Mouse (Mus musculus): Measurements from ENCODE around the gene Ice1. TPM values are rescaled to one million over a fixed set of nuclear protein-coding genes. Genes with fewer than 3 reads are reported as not detected.

Gene Ice1
- total and polyA plus RNA-seq, 2 experiments from 2014 or later, result 25.4 to 77.4 TPM

- DNase-seq (ENCODE audit: low spot score), result no peak
- Histone ChIP-seq H3K4me3 (ENCODE audit: low read depth, low read length) (no peak overlapping the region), H3K27me3 (ENCODE audit: insufficient read depth, low read length) (no peaks in the 10 kb centered on the region), H3K4me1 (ENCODE audit: insufficient read depth, low read length) (no peaks in the 10 kb centered on the region), H3K27ac (ENCODE audit: low read depth, low read length) (no peak overlapping the region), H3K9me3 (ENCODE audit: low read length) (no peaks in the 10 kb centered on the region), H3K4me2 (ENCODE audit: low read depth, low read length, poor library complexity, severe bottlenecking) (no peak overlapping the region), H3K9ac (replicated peaks; ENCODE audit: low read length, poor library complexity, severe bottlenecking) (no peak overlapping the region), H3K36me3 (ENCODE audit: insufficient read depth, low read length) (no peaks in the 10 kb centered on the region)
- TF ChIP-seq CTCF (IDR thresholded peaks at IDR 0.05), result no peak
- WGBS, result 82% methylated on average over 12 of the region's 12 CpGs
- no peak for ATAC-seq (ENCODE audit: low FRiP score)
Observed at GRCm38 (mm10) chr13:70655570-70655969, 18.1 kb upstream of the Ice1 start.

DNA sequence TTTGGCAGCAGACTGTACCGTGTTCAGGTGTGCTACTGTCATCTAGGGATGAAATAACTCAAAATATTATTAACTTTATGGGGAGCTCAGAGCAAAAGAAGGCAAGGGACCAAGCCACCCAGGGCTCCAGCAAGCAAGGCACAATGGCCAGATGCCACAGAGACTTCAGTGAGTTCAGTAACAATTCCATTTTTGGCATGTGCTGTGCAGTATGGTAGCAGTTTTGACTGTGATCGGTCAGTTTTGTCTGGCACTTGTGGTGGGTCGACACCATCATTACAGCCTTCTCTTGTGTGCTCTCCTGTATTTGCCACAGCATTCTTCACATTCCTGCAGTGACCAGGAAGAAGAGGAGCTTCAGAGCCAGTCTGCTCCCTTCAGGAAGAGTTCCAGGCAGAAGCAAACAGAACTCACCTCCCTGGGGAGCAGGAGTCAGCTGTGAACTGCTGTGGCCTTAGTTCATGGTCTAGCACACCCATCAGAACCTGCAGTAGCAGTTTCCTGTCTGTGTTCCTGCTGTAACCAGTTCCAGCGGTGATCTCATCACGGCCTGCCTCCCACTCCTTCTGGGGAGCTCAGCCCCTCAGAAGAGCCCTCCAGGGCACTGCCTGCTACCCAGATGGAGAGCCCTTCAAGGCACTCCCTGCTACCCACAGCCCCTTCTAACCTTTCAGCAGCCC, 16.8 kb upstream of the Ice1 start:
- no peak overlapping the region for H3K9ac ChIP-seq (replicated peaks; ENCODE audit: low read length, poor library complexity, severe bottlenecking)
- H3K4me3 ChIP-seq (ENCODE audit: low read depth, low read length), result no peak overlapping the region
- H3K4me2 ChIP-seq (ENCODE audit: low read depth, low read length, poor library complexity, severe bottlenecking), result no peak overlapping the region
- DNase-seq (ENCODE audit: low spot score), result no peak
- 72% methylated on average over 5 of the region's 5 CpGs for WGBS
- H3K4me1 ChIP-seq (ENCODE audit: insufficient read depth, low read length), result no peaks in the 10 kb centered on the region
- H3K27me3 ChIP-seq (ENCODE audit: insufficient read depth, low read length), result no peaks in the 10 kb centered on the region
- H3K27ac ChIP-seq (ENCODE audit: low read depth, low read length), result no peak overlapping the region
- no peak for TF ChIP-seq CTCF (IDR thresholded peaks at IDR 0.05)
- ATAC-seq (ENCODE audit: low FRiP score), result no peak
- no peaks in the 10 kb centered on the region for H3K36me3 ChIP-seq (ENCODE audit: insufficient read depth, low read length)
- H3K9me3 ChIP-seq (ENCODE audit: low read length), result no peaks in the 10 kb centered on the region

DNA sequence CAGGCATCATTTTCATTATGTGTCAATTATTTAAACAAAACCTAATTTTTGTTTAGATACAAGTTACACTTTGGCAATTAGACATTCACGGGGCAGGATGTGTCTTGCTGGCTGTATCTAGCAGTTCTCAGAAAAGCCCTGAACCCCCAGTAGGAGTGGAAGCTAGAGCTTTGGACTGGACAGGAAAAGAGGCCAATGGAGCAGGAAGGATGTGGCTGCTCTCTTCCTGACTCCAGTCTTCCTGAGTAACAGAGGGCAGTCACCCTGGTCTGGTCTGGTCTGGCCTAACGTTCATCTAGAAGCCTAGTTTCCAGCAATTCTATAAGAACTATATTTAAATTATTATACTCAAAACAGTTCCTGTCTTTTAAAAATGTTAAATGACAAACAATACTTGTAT, 16.0 kb upstream of the Ice1 start:
- TF ChIP-seq CTCF (IDR thresholded peaks at IDR 0.05), result no peak
- Histone ChIP-seq H3K9me3 (ENCODE audit: low read length) (no peaks in the 10 kb centered on the region), H3K4me2 (ENCODE audit: low read depth, low read length, poor library complexity, severe bottlenecking) (no peak overlapping the region), H3K36me3 (ENCODE audit: insufficient read depth, low read length) (no peaks in the 10 kb centered on the region), H3K27me3 (ENCODE audit: insufficient read depth, low read length) (no peaks in the 10 kb centered on the region), H3K9ac (replicated peaks; ENCODE audit: low read length, poor library complexity, severe bottlenecking) (no peak overlapping the region), H3K4me1 (ENCODE audit: insufficient read depth, low read length) (no peaks in the 10 kb centered on the region), H3K27ac (ENCODE audit: low read depth, low read length) (no peak overlapping the region), H3K4me3 (ENCODE audit: low read depth, low read length) (no peak overlapping the region)
- 88% methylated on average over 2 of the region's 2 CpGs for WGBS
- no peak for ATAC-seq (ENCODE audit: low FRiP score)
- DNase-seq (ENCODE audit: low spot score), result no peak

GRCm38 (mm10) chr13:70650011-70650436, 12.6 kb upstream of the Ice1 start:
- ATAC-seq (ENCODE audit: low FRiP score) (no peak), DNase-seq (ENCODE audit: low spot score) (no peak)
- no peak overlapping the region for H3K27ac ChIP-seq (ENCODE audit: low read depth, low read length)
- 79% methylated on average over 3 of the region's 3 CpGs for WGBS
- TF ChIP-seq CTCF (IDR thresholded peaks at IDR 0.05), result no peak
- H3K4me1 ChIP-seq (ENCODE audit: insufficient read depth, low read length), result no peaks in the 10 kb centered on the region
- H3K27me3 ChIP-seq (ENCODE audit: insufficient read depth, low read length), result no peaks in the 10 kb centered on the region
- H3K4me2 ChIP-seq (ENCODE audit: low read depth, low read length, poor library complexity, severe bottlenecking), result no peak overlapping the region
- H3K4me3 ChIP-seq (ENCODE audit: low read depth, low read length), result no peak overlapping the region
- no peaks in the 10 kb centered on the region for H3K36me3 ChIP-seq (ENCODE audit: insufficient read depth, low read length)
- no peak overlapping the region for H3K9ac ChIP-seq (replicated peaks; ENCODE audit: low read length, poor library complexity, severe bottlenecking)
- no peaks in the 10 kb centered on the region for H3K9me3 ChIP-seq (ENCODE audit: low read length)

- Histone ChIP-seq H3K36me3 (ENCODE audit: insufficient read depth, low read length) (no peaks in the 10 kb centered on the region), H3K27me3 (ENCODE audit: insufficient read depth, low read length) (no peaks in the 10 kb centered on the region), H3K4me1 (ENCODE audit: insufficient read depth, low read length) (no peaks in the 10 kb centered on the region), H3K9me3 (ENCODE audit: low read length) (no peaks in the 10 kb centered on the region), H3K9ac (replicated peaks; ENCODE audit: low read length, poor library complexity, severe bottlenecking) (no peak overlapping the region), H3K4me2 (ENCODE audit: low read depth, low read length, poor library complexity, severe bottlenecking) (no peak overlapping the region), H3K27ac (ENCODE audit: low read depth, low read length) (no peak overlapping the region), H3K4me3 (ENCODE audit: low read depth, low read length) (no peak overlapping the region)
- WGBS, result 64% methylated on average over 10 of the region's 10 CpGs
- TF ChIP-seq CTCF (IDR thresholded peaks at IDR 0.05), result no peak
- no peak for ATAC-seq (ENCODE audit: low FRiP score)
- peak; percentile 23 for DNase-seq (ENCODE audit: low spot score)
Observed at GRCm38 (mm10) chr13:70645968-70646505, 8.6 kb upstream of the Ice1 start.

DNA sequence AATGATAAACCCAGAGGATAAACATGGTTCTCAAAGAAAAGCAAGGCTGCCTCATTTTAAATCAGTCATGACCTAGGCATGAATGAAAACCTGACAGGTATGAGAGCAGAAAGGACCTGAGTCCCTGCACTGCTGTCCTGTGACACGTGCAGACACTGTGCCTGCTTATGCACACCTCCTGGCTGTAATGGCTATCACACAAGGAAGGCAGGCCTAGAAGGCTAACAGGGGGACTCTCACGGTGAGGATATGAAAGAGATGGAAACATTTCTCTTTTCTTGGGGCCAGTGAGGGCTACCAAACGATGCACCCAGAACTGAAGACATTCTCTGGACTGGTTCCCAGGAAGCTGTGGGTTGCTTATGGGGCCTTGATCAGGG, 6.6 kb upstream of the Ice1 start:
- no peak overlapping the region for H3K4me3 ChIP-seq (ENCODE audit: low read depth, low read length)
- H3K4me2 ChIP-seq (ENCODE audit: low read depth, low read length, poor library complexity, severe bottlenecking), result no peak overlapping the region
- no peak for TF ChIP-seq CTCF (IDR thresholded peaks at IDR 0.05)
- no peaks in the 10 kb centered on the region for H3K4me1 ChIP-seq (ENCODE audit: insufficient read depth, low read length)
- no peaks in the 10 kb centered on the region for H3K36me3 ChIP-seq (ENCODE audit: insufficient read depth, low read length)
- H3K27me3 ChIP-seq (ENCODE audit: insufficient read depth, low read length), result no peaks in the 10 kb centered on the region
- H3K9me3 ChIP-seq (ENCODE audit: low read length), result no peaks in the 10 kb centered on the region
- no peak overlapping the region for H3K9ac ChIP-seq (replicated peaks; ENCODE audit: low read length, poor library complexity, severe bottlenecking)
- H3K27ac ChIP-seq (ENCODE audit: low read depth, low read length), result no peak overlapping the region
- DNase-seq (ENCODE audit: low spot score), result no peak
- ATAC-seq (ENCODE audit: low FRiP score), result peak; percentile 33; the same call in 1 of the 2 replicates
- 51% methylated on average over 3 of the region's 3 CpGs for whole genome bisulfite sequencing
